Mouse (Mus musculus): ENCODE measurements at regions not wholly inside any gene's neighbourhood (a gene's known extent, or its start where the extent isn't known, plus 50 kb on each side); places are given as distances from the start of the nearest gene placed in this dataset.

GRCm38 (mm10) chr15:88379342-88379741, 220.8 kb upstream of the Zdhhc25 start:
- 85% methylated on average over 7 of the region's 7 CpGs for WGBS
- DNase-seq (no peak), ATAC-seq (ENCODE audit: low FRiP score, low TSS enrichment) (no peak)
- no peak overlapping the region for H3K4me2 ChIP-seq (ENCODE audit: low read length)
- H3K9ac ChIP-seq (replicated peaks; ENCODE audit: low read length): no peak overlapping the region
- H3K27me3 ChIP-seq (ENCODE audit: control insufficient read depth, insufficient read depth, low read length): no peaks in the 10 kb centered on the region
- H3K36me3 ChIP-seq (ENCODE audit: control insufficient read depth, insufficient read depth, low read length): no peaks in the 10 kb centered on the region
- no peak overlapping the region for H3K27ac ChIP-seq (replicated peaks; ENCODE audit: low read depth, low read length)
- no peak overlapping the region for H3K4me3 ChIP-seq (replicated peaks; ENCODE audit: low read depth, low read length)
- H3K4me1 ChIP-seq (ENCODE audit: control insufficient read depth, insufficient read depth, low read length): peaks cover 19% of the 10 kb centered on the region; the same call in 1 of the 2 replicates
- no peaks in the 10 kb centered on the region for H3K9me3 ChIP-seq (ENCODE audit: control insufficient read depth, low read length)

DNA sequence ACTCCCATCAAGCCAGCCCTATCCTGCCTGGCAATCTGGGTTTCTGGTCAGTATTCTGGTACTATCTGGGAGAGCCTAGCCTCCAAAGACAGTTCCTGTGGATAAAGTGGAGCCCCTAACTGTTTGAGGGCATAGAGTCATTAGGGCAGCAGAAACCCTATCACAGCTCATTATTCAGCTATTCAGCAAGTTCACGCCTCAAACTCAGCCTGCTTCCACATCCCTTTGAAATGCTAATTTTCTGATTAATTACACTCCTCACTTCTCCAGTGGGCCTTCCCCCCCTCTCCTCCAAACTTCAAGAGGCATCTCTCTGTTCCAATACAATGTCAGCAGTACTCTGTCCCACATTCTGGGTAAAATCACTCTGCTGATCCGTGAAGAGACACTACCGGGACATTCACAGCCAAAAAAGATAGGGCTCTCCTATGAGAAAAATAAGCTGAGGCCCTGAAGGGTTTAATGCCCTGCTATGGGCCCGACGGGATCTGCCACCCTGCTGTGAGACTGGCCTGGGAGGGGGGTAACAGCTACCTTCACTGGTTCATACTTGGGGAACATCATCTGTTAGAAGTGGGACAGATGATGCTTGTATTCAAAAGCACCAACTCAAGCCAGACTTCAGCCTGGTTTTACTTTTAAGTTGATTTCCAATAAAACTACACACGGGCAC, 220.0 kb upstream of the Zdhhc25 start:
- H3K9me3 ChIP-seq (ENCODE audit: control insufficient read depth, low read length): no peaks in the 10 kb centered on the region
- H3K4me3 ChIP-seq (replicated peaks; ENCODE audit: low read depth, low read length): no peak overlapping the region
- no peak overlapping the region for H3K9ac ChIP-seq (replicated peaks; ENCODE audit: low read length)
- no peak for ATAC-seq (ENCODE audit: low FRiP score, low TSS enrichment)
- H3K36me3 ChIP-seq (ENCODE audit: control insufficient read depth, insufficient read depth, low read length): no peaks in the 10 kb centered on the region
- no peak overlapping the region for H3K4me2 ChIP-seq (ENCODE audit: low read length)
- H3K27ac ChIP-seq (replicated peaks; ENCODE audit: low read depth, low read length): no peak overlapping the region
- 16% methylated on average over 6 of the region's 6 CpGs for WGBS
- DNase-seq: peak; percentile 50
- H3K27me3 ChIP-seq (ENCODE audit: control insufficient read depth, insufficient read depth, low read length): no peaks in the 10 kb centered on the region
- peaks cover 19% of the 10 kb centered on the region; the same call in 1 of the 2 replicates for H3K4me1 ChIP-seq (ENCODE audit: control insufficient read depth, insufficient read depth, low read length)

- Histone ChIP-seq H3K27me3 (ENCODE audit: control insufficient read depth, insufficient read depth, low read length) (no peaks in the 10 kb centered on the region), H3K27ac (replicated peaks; ENCODE audit: low read depth, low read length) (no peak overlapping the region), H3K4me2 (ENCODE audit: low read length) (no peak overlapping the region), H3K9me3 (ENCODE audit: control insufficient read depth, low read length) (no peaks in the 10 kb centered on the region), H3K4me1 (ENCODE audit: control insufficient read depth, insufficient read depth, low read length) (peaks cover 19% of the 10 kb centered on the region; the same call in 1 of the 2 replicates), H3K36me3 (ENCODE audit: control insufficient read depth, insufficient read depth, low read length) (no peaks in the 10 kb centered on the region), H3K4me3 (replicated peaks; ENCODE audit: low read depth, low read length) (no peak overlapping the region), H3K9ac (replicated peaks; ENCODE audit: low read length) (no peak overlapping the region)
- WGBS: 45% methylated on average over 10 of the region's 10 CpGs
- DNase-seq (no peak), ATAC-seq (ENCODE audit: low FRiP score, low TSS enrichment) (no peak)
These were observed 218.7 kb upstream of the Zdhhc25 start for GRCm38 (mm10) chr15:88381419-88381818.

- no peak overlapping the region for H3K27ac ChIP-seq (replicated peaks; ENCODE audit: low read depth, low read length)
- DNase-seq (no peak), ATAC-seq (ENCODE audit: low FRiP score, low TSS enrichment) (no peak)
- no peaks in the 10 kb centered on the region for H3K36me3 ChIP-seq (ENCODE audit: control insufficient read depth, insufficient read depth, low read length)
- H3K4me1 ChIP-seq (ENCODE audit: control insufficient read depth, insufficient read depth, low read length): 0 out of 2 replicates have a peak, but pooled peaks cover 6% of the 10 kb centered on the region
- no peak overlapping the region for H3K4me3 ChIP-seq (replicated peaks; ENCODE audit: low read depth, low read length)
- H3K9me3 ChIP-seq (ENCODE audit: control insufficient read depth, low read length): no peaks in the 10 kb centered on the region
- WGBS: 71% methylated on average over 2 of the region's 2 CpGs
- no peak overlapping the region for H3K4me2 ChIP-seq (ENCODE audit: low read length)
- no peaks in the 10 kb centered on the region for H3K27me3 ChIP-seq (ENCODE audit: control insufficient read depth, insufficient read depth, low read length)
- no peak overlapping the region for H3K9ac ChIP-seq (replicated peaks; ENCODE audit: low read length)
These were observed 214.2 kb upstream of the Zdhhc25 start for GRCm38 (mm10) chr15:88385943-88386342.

GRCm38 (mm10) chr15:88386711-88387110, 213.4 kb upstream of the Zdhhc25 start:
- Histone ChIP-seq H3K36me3 (ENCODE audit: control insufficient read depth, insufficient read depth, low read length) (no peaks in the 10 kb centered on the region), H3K9ac (replicated peaks; ENCODE audit: low read length) (no peak overlapping the region), H3K9me3 (ENCODE audit: control insufficient read depth, low read length) (no peaks in the 10 kb centered on the region), H3K27me3 (ENCODE audit: control insufficient read depth, insufficient read depth, low read length) (no peaks in the 10 kb centered on the region), H3K4me1 (ENCODE audit: control insufficient read depth, insufficient read depth, low read length) (0 out of 2 replicates have a peak, but pooled peaks cover 2% of the 10 kb centered on the region), H3K4me3 (replicated peaks; ENCODE audit: low read depth, low read length) (no peak overlapping the region), H3K4me2 (ENCODE audit: low read length) (no peak overlapping the region), H3K27ac (replicated peaks; ENCODE audit: low read depth, low read length) (no peak overlapping the region)
- 65% methylated on average over 6 of the region's 6 CpGs for WGBS
- DNase-seq: no peak
- ATAC-seq (ENCODE audit: low FRiP score, low TSS enrichment): no peak

DNA sequence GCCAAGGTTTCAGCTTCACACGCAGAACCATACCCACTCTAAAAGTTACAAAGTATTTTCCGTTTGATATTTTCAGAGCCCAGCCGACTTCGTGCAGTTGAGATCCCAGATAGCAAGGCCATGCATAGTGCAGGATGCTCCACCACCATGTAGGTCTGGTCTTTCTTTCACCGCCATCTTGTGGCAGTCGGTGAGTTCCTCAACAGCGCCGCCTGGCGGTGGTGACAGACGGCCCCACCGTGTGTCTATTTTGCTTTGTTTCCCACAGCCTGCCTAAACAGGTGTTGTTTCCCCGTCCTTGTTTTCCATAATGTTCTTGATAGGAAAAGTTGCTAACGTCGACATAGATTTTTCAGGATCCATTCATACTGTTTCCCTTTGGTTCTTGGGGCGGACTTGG, 208.3 kb upstream of the Zdhhc25 start:
- Histone ChIP-seq H3K9ac (replicated peaks; ENCODE audit: low read length) (no peak overlapping the region), H3K9me3 (ENCODE audit: control insufficient read depth, low read length) (no peaks in the 10 kb centered on the region), H3K4me1 (ENCODE audit: control insufficient read depth, insufficient read depth, low read length) (no peaks in the 10 kb centered on the region), H3K27me3 (ENCODE audit: control insufficient read depth, insufficient read depth, low read length) (no peaks in the 10 kb centered on the region), H3K36me3 (ENCODE audit: control insufficient read depth, insufficient read depth, low read length) (no peaks in the 10 kb centered on the region), H3K4me2 (ENCODE audit: low read length) (no peak overlapping the region), H3K27ac (replicated peaks; ENCODE audit: low read depth, low read length) (no peak overlapping the region), H3K4me3 (replicated peaks; ENCODE audit: low read depth, low read length) (no peak overlapping the region)
- DNase-seq (no peak), ATAC-seq (ENCODE audit: low FRiP score, low TSS enrichment) (no peak)
- 87% methylated on average over 15 of the region's 15 CpGs for WGBS

GRCm38 (mm10) chr15:88399064-88399463, 201.0 kb upstream of the Zdhhc25 start:
- Histone ChIP-seq H3K36me3 (ENCODE audit: control insufficient read depth, insufficient read depth, low read length) (no peaks in the 10 kb centered on the region), H3K4me3 (replicated peaks; ENCODE audit: low read depth, low read length) (no peak overlapping the region), H3K9ac (replicated peaks; ENCODE audit: low read length) (no peak overlapping the region), H3K9me3 (ENCODE audit: control insufficient read depth, low read length) (no peaks in the 10 kb centered on the region), H3K27ac (replicated peaks; ENCODE audit: low read depth, low read length) (no peak overlapping the region), H3K4me2 (ENCODE audit: low read length) (no peak overlapping the region), H3K4me1 (ENCODE audit: control insufficient read depth, insufficient read depth, low read length) (no peaks in the 10 kb centered on the region), H3K27me3 (ENCODE audit: control insufficient read depth, insufficient read depth, low read length) (no peaks in the 10 kb centered on the region)
- WGBS: 54% methylated on average over 5 of the region's 5 CpGs
- no peak for ATAC-seq (ENCODE audit: low FRiP score, low TSS enrichment)
- peak; percentile 67 for DNase-seq

- ATAC-seq (ENCODE audit: low FRiP score, low TSS enrichment) (no peak), DNase-seq (no peak)
- H3K4me2 ChIP-seq (ENCODE audit: low read length): no peak overlapping the region
- no peaks in the 10 kb centered on the region for H3K27me3 ChIP-seq (ENCODE audit: control insufficient read depth, insufficient read depth, low read length)
- H3K4me1 ChIP-seq (ENCODE audit: control insufficient read depth, insufficient read depth, low read length): no peaks in the 10 kb centered on the region
- H3K27ac ChIP-seq (replicated peaks; ENCODE audit: low read depth, low read length): no peak overlapping the region
- H3K9me3 ChIP-seq (ENCODE audit: control insufficient read depth, low read length): no peaks in the 10 kb centered on the region
- H3K9ac ChIP-seq (replicated peaks; ENCODE audit: low read length): no peak overlapping the region
- no peak overlapping the region for H3K4me3 ChIP-seq (replicated peaks; ENCODE audit: low read depth, low read length)
- WGBS: 89% methylated on average over 12 of the region's 12 CpGs
- H3K36me3 ChIP-seq (ENCODE audit: control insufficient read depth, insufficient read depth, low read length): no peaks in the 10 kb centered on the region
These were observed 200.1 kb upstream of the Zdhhc25 start for GRCm38 (mm10) chr15:88399989-88400388.

DNA sequence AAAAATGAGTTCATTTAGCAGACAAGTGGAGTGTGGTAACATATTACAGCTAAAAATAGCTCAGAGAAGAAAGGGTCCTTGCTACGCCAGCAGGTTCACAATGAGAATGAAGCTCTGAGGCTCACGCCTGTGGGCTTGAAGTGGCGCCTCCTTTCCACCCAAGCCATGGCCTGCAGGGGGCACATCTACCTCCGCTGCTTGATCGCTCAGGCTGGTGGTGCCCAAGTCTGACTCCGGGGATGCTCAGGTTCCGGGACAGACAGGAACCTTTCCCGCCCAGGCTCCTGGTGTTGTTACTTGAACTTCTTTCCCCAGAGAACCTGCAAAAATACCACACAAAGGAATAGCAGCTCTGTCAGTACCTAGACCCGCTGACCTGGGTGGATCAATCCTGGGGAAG, 199.3 kb upstream of the Zdhhc25 start:
- H3K4me3 ChIP-seq (replicated peaks; ENCODE audit: low read depth, low read length): no peak overlapping the region
- no peak overlapping the region for H3K27ac ChIP-seq (replicated peaks; ENCODE audit: low read depth, low read length)
- no peaks in the 10 kb centered on the region; the same call in 1 of the 2 replicates for H3K9me3 ChIP-seq (ENCODE audit: control insufficient read depth, low read length)
- 59% methylated on average over 9 of the region's 9 CpGs for WGBS
- peak; percentile 40 for DNase-seq
- no peak overlapping the region for H3K4me2 ChIP-seq (ENCODE audit: low read length)
- no peaks in the 10 kb centered on the region for H3K27me3 ChIP-seq (ENCODE audit: control insufficient read depth, insufficient read depth, low read length)
- H3K4me1 ChIP-seq (ENCODE audit: control insufficient read depth, insufficient read depth, low read length): no peaks in the 10 kb centered on the region
- no peaks in the 10 kb centered on the region for H3K36me3 ChIP-seq (ENCODE audit: control insufficient read depth, insufficient read depth, low read length)
- H3K9ac ChIP-seq (replicated peaks; ENCODE audit: low read length): no peak overlapping the region
- no peak for ATAC-seq (ENCODE audit: low FRiP score, low TSS enrichment)
